Mouse (Mus musculus): ENCODE results near the gene Zbtb8b.

The Zbtb8b gene

DNA sequence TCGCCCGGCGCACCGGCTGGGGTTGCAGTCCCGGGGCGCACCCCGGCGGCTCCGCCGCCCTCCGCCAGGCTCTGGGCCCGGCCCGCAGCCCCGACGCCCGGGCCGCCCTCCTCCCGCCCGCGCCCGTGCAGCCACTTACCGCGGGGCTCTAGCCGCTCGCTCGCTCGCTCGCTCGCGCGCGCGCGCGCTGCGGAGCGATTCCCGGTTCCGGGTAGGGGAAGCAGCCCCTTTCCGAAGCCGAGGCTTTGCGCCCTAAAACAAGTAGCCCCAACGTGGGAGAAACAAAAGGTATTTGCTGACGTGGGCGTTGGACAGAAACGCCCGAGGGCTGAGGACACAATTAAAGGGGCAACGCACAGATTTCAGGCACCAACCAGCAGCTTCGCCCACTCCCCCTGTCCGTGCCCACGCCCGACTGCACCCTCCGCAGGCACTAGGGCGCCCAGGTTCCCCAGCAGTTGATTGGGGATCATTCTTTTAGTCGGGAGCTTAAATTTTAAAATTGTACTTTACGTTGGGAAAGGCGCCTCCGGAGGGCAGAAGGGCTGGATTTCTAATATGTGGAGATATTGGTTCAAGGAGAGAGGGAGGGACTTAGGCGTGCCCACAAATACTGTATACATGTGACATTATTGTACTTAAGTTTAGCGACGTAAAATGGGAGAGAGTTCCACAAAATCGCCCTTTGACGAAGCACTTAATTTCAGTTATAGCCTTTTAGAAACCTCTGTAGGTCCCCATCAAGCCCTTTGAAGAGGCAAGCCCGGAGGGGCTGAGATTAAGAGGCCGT is 62.9 kb downstream of the Zbtb8b start, which contains the start of gene Zbtb8a:
Gene Zbtb8a, minus strand, starts transcription at position 516 of the 790 bp plus-strand sequence.
- intact Hi-C loops (cut with DNase I) = loop anchor here (5.0 kb wide), 1 partner anchor 40 kb away; the partner anchor contains the start of genes Rbbp4 and Zbtb8os

DNA sequence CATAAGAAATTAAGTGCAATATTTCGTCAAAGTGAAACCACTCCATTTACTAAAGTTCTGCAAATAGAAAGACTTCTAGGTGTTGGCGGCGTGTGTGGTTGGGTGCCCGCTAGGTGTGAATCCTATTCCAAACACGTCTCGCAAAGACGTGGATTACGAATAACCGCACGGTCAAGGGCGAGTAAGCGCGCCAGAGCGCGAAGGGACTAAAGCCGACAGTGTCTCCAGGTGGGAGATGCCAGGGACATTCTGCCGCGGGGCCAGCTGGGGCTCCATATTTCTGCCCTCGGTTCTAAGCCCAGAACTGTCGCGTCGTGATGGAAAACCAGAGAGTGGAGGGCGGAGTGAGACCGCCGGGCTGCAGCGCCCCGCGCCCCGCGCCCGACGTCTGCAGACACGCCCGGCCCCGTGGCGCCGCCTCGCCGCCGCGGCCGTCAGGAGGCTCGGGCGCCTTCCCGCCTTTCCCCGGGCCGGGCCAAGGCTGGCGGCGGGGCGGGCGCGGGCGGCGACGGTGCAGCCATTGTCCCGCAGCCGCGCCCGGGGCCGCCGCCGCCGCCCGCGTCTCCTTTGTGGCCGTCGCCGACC is 63.6 kb downstream of the Zbtb8b start:
- intact Hi-C loops (cut with DNase I) = loop anchor here (5.0 kb wide), 1 partner anchor 40 kb away; the partner anchor contains the start of genes Rbbp4 and Zbtb8os

DNA sequence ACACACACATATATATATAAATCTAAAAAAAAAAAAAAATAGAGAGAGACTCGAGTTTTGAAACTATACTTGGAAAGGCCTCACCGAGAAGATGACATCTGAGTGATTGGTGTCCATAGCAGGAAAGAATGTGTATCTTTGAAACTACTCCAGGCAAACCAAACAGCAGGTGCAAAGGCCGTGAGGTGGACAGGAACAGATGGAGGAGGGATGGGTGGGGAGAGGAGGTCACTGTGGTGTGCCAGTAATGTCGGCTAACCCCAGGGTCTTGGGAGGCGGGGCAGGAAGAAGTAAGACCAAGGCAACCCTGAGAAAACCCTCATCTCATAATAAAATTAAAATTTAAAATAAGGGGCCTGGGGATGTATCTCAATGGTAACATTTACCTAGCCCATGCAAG is 64.8 kb downstream of the Zbtb8b start:
- intact Hi-C loops (cut with DNase I) = loop anchor here (5.0 kb wide), 1 partner anchor 39 kb away; the partner anchor contains the start of genes Rbbp4 and Zbtb8os
